Mouse (Mus musculus): ENCODE measurements around the gene Frem2. TPM values are rescaled to one million over a fixed set of nuclear protein-coding genes. Genes with fewer than 3 reads are reported as not detected.

Frem2 gene
- total RNA-seq, 2 experiments from 2014 or later: 0.23 to 0.26 TPM

GRCm38 (mm10) chr3:53620355-53620754, 36.8 kb downstream of the Frem2 start:
- no peak for DNase-seq

- no peak for DNase-seq
Measured at GRCm38 (mm10) chr3:53611106-53611505, 46.0 kb downstream of the Frem2 start.

GRCm38 (mm10) chr3:53609851-53610250, 47.3 kb downstream of the Frem2 start:
- DNase-seq: no peak

- DNase-seq: no peak
Measured at GRCm38 (mm10) chr3:53600140-53600539, 57.0 kb downstream of the Frem2 start.

GRCm38 (mm10) chr3:53599315-53599714, 57.8 kb downstream of the Frem2 start:
- no peak for DNase-seq

- DNase-seq: no peak
Measured at GRCm38 (mm10) chr3:53598153-53598800, 58.9 kb downstream of the Frem2 start.

- peak; percentile 32 to 46 for DNase-seq
Measured at GRCm38 (mm10) chr3:53594471-53594870, 62.7 kb downstream of the Frem2 start.

GRCm38 (mm10) chr3:53593718-53594117, 63.4 kb downstream of the Frem2 start:
- no peak for DNase-seq

- no peak for DNase-seq
Measured at GRCm38 (mm10) chr3:53592036-53592435, 65.1 kb downstream of the Frem2 start.

GRCm38 (mm10) chr3:53590139-53590621, 67.0 kb downstream of the Frem2 start:
- peak; percentile 42 to 66 for DNase-seq

GRCm38 (mm10) chr3:53583248-53583647, 73.9 kb downstream of the Frem2 start:
- no peak for DNase-seq

- DNase-seq: no peak
Measured at GRCm38 (mm10) chr3:53580596-53581254, 76.4 kb downstream of the Frem2 start.

GRCm38 (mm10) chr3:53579121-53579704, 77.9 kb downstream of the Frem2 start:
- DNase-seq: no peak

- no peak for DNase-seq
Measured at GRCm38 (mm10) chr3:53576320-53577116, 80.6 kb downstream of the Frem2 start.

- no peak for DNase-seq
Measured at GRCm38 (mm10) chr3:53574123-53574522, 83.0 kb downstream of the Frem2 start.

GRCm38 (mm10) chr3:53571663-53572062, 85.5 kb downstream of the Frem2 start:
- DNase-seq: no peak

GRCm38 (mm10) chr3:53564521-53564920, 92.6 kb downstream of the Frem2 start:
- no peak for DNase-seq

GRCm38 (mm10) chr3:53563746-53564145, 93.4 kb downstream of the Frem2 start:
- peak; percentile 24 to 31 for DNase-seq

- DNase-seq: no peak
Measured at GRCm38 (mm10) chr3:53561813-53562212, 95.3 kb downstream of the Frem2 start.

GRCm38 (mm10) chr3:53559056-53559455, 98.1 kb downstream of the Frem2 start:
- DNase-seq: no peak

GRCm38 (mm10) chr3:53558230-53558629, 98.9 kb downstream of the Frem2 start:
- DNase-seq: no peak
